Comparison of ENCODE assay signal across 7 mouse cellular contexts in the genomic region with DNA sequence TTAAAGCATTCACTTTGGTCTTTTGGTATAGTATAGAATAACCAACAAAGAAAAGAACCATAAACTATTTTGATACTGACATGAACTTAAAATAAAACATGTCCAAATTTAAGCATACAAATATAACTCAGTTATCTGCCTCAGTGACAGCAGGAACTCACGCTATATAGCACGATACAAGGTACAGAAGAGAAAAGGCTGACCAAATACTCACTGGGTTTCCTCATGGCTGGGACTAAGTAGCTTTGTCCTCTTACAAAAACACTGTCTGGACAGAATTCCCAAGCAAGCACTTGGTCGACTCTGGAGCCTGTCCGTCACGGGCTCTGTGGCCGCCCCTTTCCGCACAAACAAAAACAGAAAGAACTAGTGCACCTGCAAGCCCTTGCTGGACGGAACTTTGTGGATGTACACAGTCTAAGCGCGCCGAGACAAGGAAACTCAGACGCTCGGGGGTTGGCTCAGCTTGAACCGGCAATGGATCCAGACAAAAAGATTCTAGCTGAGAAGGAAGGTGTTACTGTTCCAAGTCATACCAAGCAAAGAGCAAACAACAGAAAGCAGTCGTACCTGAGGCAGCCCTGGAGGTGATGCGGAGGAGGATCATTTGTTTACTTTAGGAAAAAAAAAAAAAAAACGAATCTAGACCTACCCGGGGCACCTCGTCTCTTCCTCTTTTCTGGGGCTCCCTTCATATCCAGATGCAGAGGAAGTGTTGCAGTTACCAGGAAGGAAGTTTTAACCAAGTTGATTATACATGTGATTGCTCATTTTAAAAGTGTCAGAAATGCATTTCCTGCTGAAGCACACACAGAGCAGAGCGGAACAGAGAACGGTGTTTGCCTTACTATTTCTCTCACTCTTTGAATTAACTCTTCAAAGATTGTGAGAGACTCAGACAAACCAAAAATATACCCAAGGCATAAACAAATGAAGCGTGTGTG. TPM values are rescaled to one million over a fixed set of nuclear protein-coding genes. Genes with fewer than 3 reads are reported as not detected.
DNase-seq lines count a peak whose midpoint lies in the region; ATAC-seq lines count a peak whose summit lies in the region.

A gene (minus strand): TSS at position 712 of the 944 bp plus-strand sequence.

- DNase-seq in urinary bladder, postnatal 25 days (ENCODE audit: low spot score) = peak; percentile 25
- DNase-seq in urinary bladder, postnatal 10 days (ENCODE audit: low spot score) = no peak
- DNase-seq in kidney, postnatal 4 days = peak; percentile 31 to 53
- DNase-seq in naive thymus-derived CD4-positive, alpha-beta T cell, adult 2 months (ENCODE audit: low read depth) = peak; percentile 74
- no peak for DNase-seq in cerebellum, postnatal 10 days

- peak; percentile 73 for ATAC-seq in granulocyte monocyte progenitor cell, adult 5-6 weeks (replicated peaks; ENCODE audit: poor library complexity, severe bottlenecking)
- no peak for ATAC-seq in cerebellum, adult (ENCODE audit: insufficient number of reproducible peaks, low FRiP score, low TSS enrichment)

RNA-seq across cellular contexts. Expression of the gene that starts here (rescaled TPM):
- total RNA-seq in granulocyte monocyte progenitor cell, adult 5-6 weeks (2014; fragmentation: Nextera tagmentation) = 75.7 and 77.4 TPM in 2 replicates
- total RNA-seq in granulocyte monocyte progenitor cell, adult 5-6 weeks (2017) = 43.9 and 49.9 TPM in 2 replicates

Comparison
In these comparisons a context has a peak if more than half of its experiments do, and no peak if none do; other contexts are left out.
1. DNase-seq: peak in urinary bladder, postnatal 25 days (single experiment), kidney, postnatal 4 days (2 of 2) and naive thymus-derived CD4-positive, alpha-beta T cell, adult 2 months (single experiment); none in urinary bladder, postnatal 10 days (single experiment) and cerebellum, postnatal 10 days (0 of 2).